Mouse (Mus musculus) megakaryocyte, embryonic 14.5 days (primary cell): ENCODE data around the gene Dpp6.

ENCODE experiments used
- FLI1 ChIP-seq: IDR thresholded peaks from 2 replicates; pipeline ENCODE4 v1.6.1; 2012; ENCODE audit warnings: low read length, inconsistent platforms, mixed read lengths
- GATA1 ChIP-seq: IDR thresholded peaks from 3 replicates; pipeline ENCODE4 v1.6.1; 2012; ENCODE audit warnings: mixed read lengths, low read length, inconsistent platforms, borderline replicate concordance

DNA sequence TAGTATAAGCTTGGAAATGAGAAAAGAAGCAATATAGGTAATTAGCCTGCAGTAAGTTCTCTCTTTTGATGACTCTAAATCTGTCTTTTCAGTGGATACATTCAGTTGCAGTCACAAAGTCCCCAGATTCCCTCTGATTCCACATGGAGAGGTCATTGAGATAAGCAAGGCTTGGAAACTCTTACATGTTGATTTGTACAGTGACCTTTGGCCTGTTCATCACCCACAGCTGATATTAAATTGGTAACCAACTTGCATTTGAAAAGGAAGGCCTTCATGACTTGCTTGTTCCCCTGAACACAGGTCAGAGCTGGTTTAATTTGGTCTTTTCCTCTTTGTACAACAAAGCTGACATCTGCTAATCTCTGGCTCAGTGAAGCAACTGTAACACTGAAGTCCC lies 434.4 kb downstream of the Dpp6 start:
- TF ChIP-seq GATA1 (no peak), FLI1 (no peak)
